ENCODE assay signal across 12 mouse cellular contexts in the genomic region with DNA sequence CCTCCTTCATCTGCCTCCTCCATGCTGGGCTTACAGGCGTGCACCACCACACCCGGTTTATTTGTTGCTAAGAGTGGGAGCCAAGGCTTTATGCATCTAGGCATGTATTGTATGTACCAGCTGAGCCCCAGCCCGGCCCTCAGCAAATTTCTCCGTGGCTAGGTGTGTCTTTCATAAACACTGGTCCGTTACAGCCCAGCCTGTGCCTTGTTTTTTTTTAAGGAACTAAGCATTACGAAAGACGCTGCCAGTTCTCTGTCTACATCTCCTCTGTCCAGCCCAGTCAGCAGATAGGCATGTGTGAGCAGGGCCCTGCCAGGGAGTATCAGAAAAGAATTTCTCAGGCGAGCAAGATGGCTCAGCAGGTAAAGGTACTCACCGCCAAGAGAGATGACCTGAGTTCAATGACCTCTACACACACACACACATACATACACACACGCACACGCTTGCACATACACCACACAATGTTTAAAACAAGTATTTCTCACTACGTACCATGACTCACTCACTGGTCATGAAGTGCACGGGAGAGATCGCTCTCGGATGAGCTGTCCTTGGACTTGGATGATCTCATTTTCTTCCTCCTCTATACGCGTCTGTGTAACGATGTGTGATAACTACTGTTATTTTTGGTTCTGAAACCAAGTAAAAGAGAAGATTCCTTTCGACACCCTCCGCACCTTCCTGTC. TPM values are rescaled to one million over a fixed set of nuclear protein-coding genes. Genes with fewer than 3 reads are reported as not detected.
DNase-seq lines count a peak whose midpoint lies in the region; ATAC-seq and TF ChIP-seq lines count a peak whose summit lies in the region.
"Had no signal": no experiment of that assay in that cellular context is flagged by ENCODE, and none has a peak within 500 bp of the region (broad histone marks: within the 10 kb centered on the region; RNA-seq: fewer than 3 reads in every experiment).

No protein-coding gene starts in this region.

- peaks cover 8% of the 10 kb centered on the region for H3K4me1 ChIP-seq in cortical plate, adult 2 months (ENCODE audit: control insufficient read depth, insufficient read depth, low read length)
- H3K4me1 ChIP-seq in stomach, postnatal 0 days (replicated peaks; ENCODE audit: control insufficient read depth, insufficient read depth), result no peaks in the 10 kb centered on the region
- H3K4me1 ChIP-seq: embryonic facial prominence, embryonic 12.5 days had no signal

- TF ChIP-seq EP300 in stomach, postnatal 0 days (optimal IDR thresholded peaks at IDR 0.05), result no peak

- TF ChIP-seq POLR2A in cortical plate, adult 2 months (IDR thresholded peaks at IDR 0.05; ENCODE audit: extremely low read depth, insufficient read depth, low read length), result no peak

- peak; percentile 21 to 44 for DNase-seq in heart, adult 9 months (ENCODE audit: low spot score in 2 of 2)
- no peak for DNase-seq in heart, postnatal 14 days
- peak; percentile 26 for DNase-seq in urinary bladder, adult 2 months (ENCODE audit: low spot score)
- no peak for DNase-seq in urinary bladder, postnatal 25 days (ENCODE audit: low spot score)
- DNase-seq in stomach, postnatal 0 days (ENCODE audit: low spot score), result peak; percentile 18
- DNase-seq in kidney, postnatal 25 days, result no peak
- DNase-seq: kidney, adult 9 months; right cerebral cortex, postnatal 14 days had no signal

- no peaks in the 10 kb centered on the region for H3K27me3 ChIP-seq in stomach, postnatal 0 days (ENCODE audit: control insufficient read depth, insufficient read depth, low read length)
- H3K27me3 ChIP-seq: embryonic facial prominence, embryonic 12.5 days; liver, embryonic 15.5 days had no signal

- no peak overlapping the region for H3K4me2 ChIP-seq in stomach, postnatal 0 days (replicated peaks; ENCODE audit: low read depth)
- H3K4me2 ChIP-seq: embryonic facial prominence, embryonic 12.5 days; liver, embryonic 15.5 days had no signal

- 0 out of 2 replicates have a peak, but pooled peaks cover 2% of the 10 kb centered on the region for H3K36me3 ChIP-seq in stomach, postnatal 0 days (ENCODE audit: control insufficient read depth, insufficient read depth, low read length)

- H3K9me3 ChIP-seq in stomach, postnatal 0 days (ENCODE audit: control insufficient read depth, low read length), result no peaks in the 10 kb centered on the region
- H3K9me3 ChIP-seq: embryonic facial prominence, embryonic 12.5 days; liver, embryonic 15.5 days had no signal

- WGBS in stomach, postnatal 0 days, result 75% methylated on average over 20 of the region's 20 CpGs

- intact Hi-C loops in heart, postnatal 14 days (cut with DNase I), result no loop called here

- peak; percentile 69 for ATAC-seq in stomach, postnatal 0 days (ENCODE audit: low FRiP score, low TSS enrichment)
- ATAC-seq in CD4-positive, CD25-positive, alpha-beta regulatory T cell, adult 4 months, result no peak

- H3K4me3 ChIP-seq in cortical plate, adult 2 months (ENCODE audit: insufficient read depth, low read length), result no peak overlapping the region
- H3K4me3 ChIP-seq in stomach, postnatal 0 days (ENCODE audit: low read depth, low read length), result no peak overlapping the region
- H3K4me3 ChIP-seq: embryonic facial prominence, embryonic 12.5 days; liver, embryonic 15.5 days had no signal

- no peak for TF ChIP-seq CTCF in cortical plate, adult 2 months (IDR thresholded peaks at IDR 0.05; ENCODE audit: extremely low read depth, insufficient read depth, low read length)
- no peak for TF ChIP-seq CTCF in stomach, postnatal 0 days (IDR thresholded peaks at IDR 0.05; ENCODE audit: low read depth)

- peak overlapping the region; percentile 66 for H3K27ac ChIP-seq in cortical plate, adult 2 months (ENCODE audit: insufficient read depth, low read length)
- no peak overlapping the region for H3K27ac ChIP-seq in stomach, postnatal 0 days (replicated peaks)
- H3K27ac ChIP-seq: embryonic facial prominence, embryonic 12.5 days; liver, embryonic 15.5 days had no signal

- H3K9ac ChIP-seq in stomach, postnatal 0 days (ENCODE audit: low read length), result no peak overlapping the region
- H3K9ac ChIP-seq: embryonic facial prominence, embryonic 12.5 days; liver, embryonic 15.5 days had no signal

RNA-seq across cellular contexts. Expression of a gene that starts 10.9 kb away (rescaled TPM):
- total RNA-seq in heart, postnatal 14 days (2021), result 1 to 10 TPM; 7.7 to 7.9 TPM
- 22.1 and 26.7 TPM in 2 replicates for polyA plus RNA-seq in urinary bladder, adult 2 months (2012; rRNA removed)
- 30.4 and 32.4 TPM in 2 replicates for polyA plus RNA-seq in cortical plate, adult 2 months (2012; rRNA removed)
- polyA plus RNA-seq in stomach, postnatal 0 days (2015; fragmentation: Nextera tagmentation; extraction: Ambion mirVana), result 5.5 and 5.9 TPM in 2 replicates
- 10 to 100 TPM; 11.5 to 13.7 TPM for polyA plus RNA-seq in CD4-positive, CD25-positive, alpha-beta regulatory T cell, adult 4 months (2017; shearing (Covaris generic))

RNA-seq across cellular contexts. Expression of a gene that starts 52.5 kb away (rescaled TPM):
- 100 to 1,000 TPM; 257 to 259 TPM for total RNA-seq in heart, postnatal 14 days (2021)
- polyA plus RNA-seq in urinary bladder, adult 2 months (2012; rRNA removed), result 441 and 475 TPM in 2 replicates
- 516 and 529 TPM in 2 replicates for polyA plus RNA-seq in cortical plate, adult 2 months (2012; rRNA removed)
- polyA plus RNA-seq in stomach, postnatal 0 days (2015; fragmentation: Nextera tagmentation; extraction: Ambion mirVana), result 345 and 377 TPM in 2 replicates
- 10 to 100 TPM; 51.5 to 66.6 TPM for polyA plus RNA-seq in CD4-positive, CD25-positive, alpha-beta regulatory T cell, adult 4 months (2017; shearing (Covaris generic))

Comparison
In these comparisons a context has a peak if more than half of its experiments do, and no peak if none do; other contexts are left out.
1. DNase-seq: peak in heart, adult 9 months (2 of 2), urinary bladder, adult 2 months (single experiment) and stomach, postnatal 0 days (single experiment); none in heart, postnatal 14 days (0 of 2), urinary bladder, postnatal 25 days (single experiment) and kidney, postnatal 25 days (0 of 2).